Mouse (Mus musculus) ES-E14 (cell line): ENCODE data around the gene Homer1.

Experiments
- HCFC1 ChIP-seq: IDR thresholded peaks from 2 replicates; pipeline ENCODE4 v1.6.1; 2012; ENCODE audit warnings: low read length, inconsistent platforms, borderline replicate concordance; ENCODE audit not compliant: insufficient read depth
- ZC3H11A ChIP-seq: IDR thresholded peaks from 2 replicates; pipeline ENCODE4 v1.6.1; 2012; ENCODE audit warnings: low read depth, mild to moderate bottlenecking, inconsistent platforms, low read length, borderline replicate concordance

DNA sequence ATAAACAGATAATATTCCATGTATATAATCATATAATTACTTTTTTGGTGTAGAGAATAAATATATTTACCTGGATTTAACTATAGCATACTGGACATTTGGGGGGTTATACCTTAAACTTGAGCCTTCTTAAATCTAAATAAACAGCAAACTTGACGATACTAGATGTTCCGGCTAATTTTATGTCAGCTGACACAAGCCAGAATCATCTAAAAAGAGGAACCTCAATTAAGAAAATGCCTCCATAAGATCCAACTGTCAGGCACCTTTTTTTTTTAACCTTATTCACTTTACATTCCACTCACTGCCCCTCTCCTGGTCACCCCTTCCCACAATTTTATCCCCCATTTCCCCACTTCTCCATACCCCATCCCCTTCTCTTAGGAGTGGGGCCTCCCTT is 84.2 kb downstream of the Homer1 start:
- no peak for TF ChIP-seq HCFC1
- TF ChIP-seq ZC3H11A: no peak
